Mouse (Mus musculus): ENCODE data around the gene Cse1l. TPM values are rescaled to one million over a fixed set of nuclear protein-coding genes. Genes with fewer than 3 reads are reported as not detected.

The Cse1l gene
- polyA plus RNA-seq, 1 experiment from 2014 or later = 155 TPM

DNA sequence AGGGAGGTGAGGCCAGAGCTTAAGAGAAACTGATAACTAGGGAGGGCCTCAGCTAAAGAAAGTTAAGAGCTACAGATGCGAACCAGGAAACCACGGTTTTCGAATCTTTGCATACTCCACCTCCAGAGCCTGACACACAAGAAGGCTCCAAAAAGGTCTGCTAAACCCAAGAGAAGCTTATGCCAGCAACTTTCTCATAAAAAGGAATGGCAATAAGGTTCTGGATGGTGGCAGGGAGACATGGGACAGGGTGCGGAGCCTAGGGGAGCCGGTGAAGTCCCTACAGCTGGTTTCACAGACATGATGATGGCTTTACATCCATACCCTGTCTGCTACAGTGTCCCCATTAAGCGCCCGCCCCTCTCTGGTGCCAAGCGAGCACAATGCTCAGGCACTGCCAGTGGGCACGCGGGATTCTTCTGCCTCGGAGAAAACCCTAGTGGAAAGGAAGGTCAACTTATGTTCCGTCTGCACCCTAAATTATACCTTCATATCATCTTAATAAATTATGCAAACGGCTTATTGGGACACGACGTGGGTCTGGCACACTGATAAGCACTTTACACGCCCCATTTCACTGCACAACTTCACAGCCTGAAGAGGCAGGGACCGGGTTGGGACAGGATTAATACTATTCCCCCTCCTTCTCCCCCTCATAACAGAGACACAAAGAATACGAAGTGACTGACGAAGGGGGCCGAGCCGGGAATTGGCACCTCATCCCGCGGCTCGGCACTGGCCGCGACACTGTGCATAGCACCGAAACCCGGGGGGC lies 89.4 kb downstream of the Cse1l start:
- peaks cover 40% of the 10 kb centered on the region for H3K4me1 ChIP-seq
- peak overlapping the region; percentile 93 for H3K27ac ChIP-seq
- WGBS = 4% methylated on average over 28 of the region's 28 CpGs
- peak overlapping the region; percentile 78 for H3K4me3 ChIP-seq
- DNase-seq (ENCODE audit: low spot score) = peak; percentile 79
- no peaks in the 10 kb centered on the region for H3K27me3 ChIP-seq (ENCODE audit: insufficient read depth, poor library complexity, severe bottlenecking)
- H3K9me3 ChIP-seq = no peaks in the 10 kb centered on the region
- H3K36me3 ChIP-seq = no peaks in the 10 kb centered on the region

Other genes with a start within 250 kb of the Cse1l start
- gene Prex1, start 192.2 kb upstream of the Cse1l start, polyA plus RNA-seq (2016; fragmentation: Nextera tagmentation; extraction: Ambion mirVana) = 10.9 and 13.2 TPM in 2 replicates
- gene Trp53rkb, start 113.5 kb upstream of the Cse1l start, polyA plus RNA-seq (2016; fragmentation: Nextera tagmentation; extraction: Ambion mirVana) = 8.0 and 13.3 TPM in 2 replicates
- 6.3 and 8.2 TPM in 2 replicates for gene Arfgef2, start 100.5 kb upstream of the Cse1l start, polyA plus RNA-seq (2016; fragmentation: Nextera tagmentation; extraction: Ambion mirVana)
- gene Stau1, start 90.3 kb downstream of the Cse1l start, polyA plus RNA-seq (2016; fragmentation: Nextera tagmentation; extraction: Ambion mirVana) = 60.3 and 69.0 TPM in 2 replicates
- 46.4 and 59.4 TPM in 2 replicates for gene Ddx27, start 109.2 kb downstream of the Cse1l start, polyA plus RNA-seq (2016; fragmentation: Nextera tagmentation; extraction: Ambion mirVana)
- 6.5 and 7.3 TPM in 2 replicates for gene Znfx1, start 157.0 kb downstream of the Cse1l start, polyA plus RNA-seq (2016; fragmentation: Nextera tagmentation; extraction: Ambion mirVana)